Mouse (Mus musculus) midbrain, embryonic 15.5 days (tissue): ENCODE results near the gene Atg4b. TPM values are rescaled to one million over a fixed set of nuclear protein-coding genes. Genes with fewer than 3 reads are reported as not detected.

Source experiments
- polyA plus RNA-seq: library from polyadenylated mRNA; unstranded; fragments of >200 nt; fragmentation: Nextera tagmentation; extraction: Ambion mirVana; gene quantifications from 2 replicates; pipeline ENCODE4 v1.2.1, GENCODE M21; 2015

Gene Atg4b
- polyA plus RNA-seq, 1 experiment from 2014 or later, result 108 TPM

Other genes starting within 250 kb of the Atg4b start
- gene Farp2, start 239.4 kb upstream of the Atg4b start, polyA plus RNA-seq, result 4.6 and 5.0 TPM in 2 replicates
- 353 and 388 TPM in 2 replicates for gene Stk25, start 92.8 kb upstream of the Atg4b start, polyA plus RNA-seq
- 104 TPM in 2 replicates for gene Bok, start 65.8 kb upstream of the Atg4b start, polyA plus RNA-seq
- gene Thap4, start 3.4 kb downstream of the Atg4b start, polyA plus RNA-seq, result 54.7 and 56.8 TPM in 2 replicates
- 135 and 146 TPM in 2 replicates for gene Dtymk, start 50.4 kb downstream of the Atg4b start, polyA plus RNA-seq
- gene Ing5, start 52.5 kb downstream of the Atg4b start, polyA plus RNA-seq, result 10.2 and 10.9 TPM in 2 replicates
- gene D2hgdh, start 73.4 kb downstream of the Atg4b start, polyA plus RNA-seq, result 18.1 and 18.7 TPM in 2 replicates
- not detected in 2 replicates for gene Gal3st2, start 109.8 kb downstream of the Atg4b start, polyA plus RNA-seq
- not detected in 2 replicates for gene Gal3st2b, start 166.8 kb downstream of the Atg4b start, polyA plus RNA-seq
- gene Gal3st2c, start 239.0 kb downstream of the Atg4b start, polyA plus RNA-seq, result not detected in 2 replicates